Mouse (Mus musculus) thymus, adult 2 months (tissue): ENCODE data around the gene Disc1.

ENCODE experiments used
- CTCF ChIP-seq: fragments of 200-500 bp; IDR thresholded peaks from 2 replicates; pipeline ENCODE4 v1.5.1; 2012; ENCODE audit warnings: mild to moderate bottlenecking, control low read depth, low read length, moderate library complexity, borderline replicate concordance; ENCODE audit not compliant: control insufficient read depth, poor library complexity, insufficient read depth; ENCODE audit errors: extremely low read depth
- POLR2A ChIP-seq: fragments of 200-500 bp; IDR thresholded peaks from 2 replicates; pipeline ENCODE4 v1.6.1; 2012; ENCODE audit warnings: mild to moderate bottlenecking, low read length, control low read depth, moderate library complexity; ENCODE audit not compliant: control insufficient read depth, poor library complexity, insufficient read depth; ENCODE audit errors: extremely low read depth

GRCm38 (mm10) chr8:125206962-125207361, 153.0 kb downstream of the Disc1 start:
- TF ChIP-seq CTCF: no peak
- no peak for TF ChIP-seq POLR2A
